Mouse (Mus musculus) E14TG2a.4 (cell line): ENCODE results near the gene 4833420G17Rik.

Source experiments
- CTCF ChIP-seq: conservative IDR thresholded peaks from 2 replicates; pipeline ENCODE4 v1.5.1; 2014; ENCODE audit warnings: low read length
- NANOG ChIP-seq: IDR thresholded peaks from 2 replicates; pipeline ENCODE4 v1.6.1; 2014; ENCODE audit warnings: borderline replicate concordance, low read length, mixed read lengths

- TF ChIP-seq CTCF (no peak), NANOG (no peak)
These were observed at the start of gene 4833420G17Rik for GRCm38 (mm10) chr13:119462596-119463560.
